Mouse (Mus musculus): ENCODE data around the gene Cyb5b. TPM values are rescaled to one million over a fixed set of nuclear protein-coding genes. Genes with fewer than 3 reads are reported as not detected.

Gene Cyb5b
- polyA plus RNA-seq, 1 experiment: 24.1 TPM

DNA sequence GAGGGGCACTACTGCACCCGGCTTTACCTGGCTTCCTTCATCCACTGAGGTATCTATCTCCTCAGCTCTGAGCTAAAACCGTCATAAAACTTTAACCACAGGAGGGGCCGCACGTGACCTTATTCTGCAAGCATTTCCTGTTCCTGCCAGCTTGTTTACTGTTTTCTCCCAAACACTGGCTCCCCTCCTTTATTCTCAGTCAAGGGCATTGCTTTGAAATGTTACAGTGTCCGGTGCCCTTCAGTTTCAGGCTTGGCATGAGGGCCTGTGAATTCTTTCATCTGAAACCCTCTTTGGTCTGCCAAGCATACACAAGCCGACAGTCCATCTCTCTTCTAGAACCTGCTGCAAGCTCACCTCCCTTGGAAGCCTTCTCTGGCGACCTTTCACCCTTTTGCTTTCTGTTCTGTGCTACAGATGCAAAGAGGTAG, 31.6 kb upstream of the Cyb5b start:
- no peak overlapping the region for H3K27ac ChIP-seq (ENCODE audit: insufficient read depth, low read length)
- DNase-seq (ENCODE audit: low read depth in 1 of 2, low spot score in 2 of 2): no peak
- no peaks in the 10 kb centered on the region for H3K27me3 ChIP-seq (ENCODE audit: control insufficient read depth, insufficient read depth, low read length)
- TF ChIP-seq POLR2A (IDR thresholded peaks at IDR 0.05; ENCODE audit: low read depth, low read length) (no peak), CTCF (IDR thresholded peaks at IDR 0.05; ENCODE audit: extremely low read depth, insufficient read depth, insufficient read length, insufficient replicate concordance) (no peak)
- no peaks in the 10 kb centered on the region for H3K36me3 ChIP-seq (ENCODE audit: control insufficient read depth, insufficient read depth, low read length)
- 36% methylated on average over 7 of the region's 7 CpGs for WGBS
- H3K4me3 ChIP-seq (ENCODE audit: extremely low read depth, insufficient read depth, insufficient read length): no peak overlapping the region
- no peaks in the 10 kb centered on the region; the same call in 1 of the 2 replicates for H3K4me1 ChIP-seq (ENCODE audit: control insufficient read depth, insufficient read depth, insufficient read length)

DNA sequence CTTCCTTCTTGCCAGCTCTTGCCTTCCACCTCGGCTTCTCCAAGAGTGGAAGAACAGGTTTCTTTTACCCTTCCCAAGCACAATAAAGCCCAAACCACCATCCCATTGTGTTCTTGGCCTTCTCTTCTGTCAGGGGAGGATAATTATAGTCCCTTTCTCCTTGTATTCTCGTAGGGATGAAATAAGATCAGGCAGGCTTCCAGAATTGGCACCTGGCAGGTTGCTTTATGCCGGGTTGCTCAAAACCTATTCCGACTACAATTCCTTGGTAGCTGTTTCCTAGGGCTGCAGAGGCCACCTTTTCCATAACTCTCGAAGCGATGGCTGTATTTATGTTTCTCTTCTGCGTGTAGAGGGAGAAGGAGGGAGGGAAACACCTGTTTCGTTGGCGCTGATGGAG, 31.0 kb upstream of the Cyb5b start:
- DNase-seq (ENCODE audit: low read depth in 1 of 2, low spot score in 2 of 2): no peak
- no peaks in the 10 kb centered on the region for H3K27me3 ChIP-seq (ENCODE audit: control insufficient read depth, insufficient read depth, low read length)
- no peaks in the 10 kb centered on the region for H3K36me3 ChIP-seq (ENCODE audit: control insufficient read depth, insufficient read depth, low read length)
- no peaks in the 10 kb centered on the region; the same call in 1 of the 2 replicates for H3K4me1 ChIP-seq (ENCODE audit: control insufficient read depth, insufficient read depth, insufficient read length)
- TF ChIP-seq CTCF (IDR thresholded peaks at IDR 0.05; ENCODE audit: extremely low read depth, insufficient read depth, insufficient read length, insufficient replicate concordance): no peak
- TF ChIP-seq POLR2A (IDR thresholded peaks at IDR 0.05; ENCODE audit: low read depth, low read length): no peak
- 83% methylated on average over 9 of the region's 9 CpGs for WGBS
- H3K4me3 ChIP-seq (ENCODE audit: extremely low read depth, insufficient read depth, insufficient read length): no peak overlapping the region
- H3K27ac ChIP-seq (ENCODE audit: insufficient read depth, low read length): no peak overlapping the region

DNA sequence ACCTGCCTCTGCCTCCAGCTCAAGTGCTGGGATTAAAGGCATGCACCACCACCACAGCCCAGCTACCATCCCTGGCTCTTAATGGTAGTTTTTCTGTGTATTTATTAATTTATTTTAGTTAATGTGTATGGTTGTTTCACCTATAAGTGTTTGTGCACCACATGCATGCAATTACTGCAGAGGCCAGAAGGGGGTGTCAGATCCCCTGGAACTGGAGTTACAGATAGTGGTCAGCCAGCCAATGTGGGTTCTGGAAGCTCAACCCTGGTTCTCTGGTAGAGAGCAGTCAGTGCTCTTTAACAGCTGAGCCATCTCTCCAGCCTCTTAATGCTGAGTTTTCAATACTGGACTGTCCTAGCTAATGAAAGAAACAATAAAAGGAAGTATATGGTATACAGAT, 29.6 kb upstream of the Cyb5b start:
- Histone ChIP-seq H3K27ac (ENCODE audit: insufficient read depth, low read length) (no peak overlapping the region), H3K27me3 (ENCODE audit: control insufficient read depth, insufficient read depth, low read length) (no peaks in the 10 kb centered on the region), H3K4me1 (ENCODE audit: control insufficient read depth, insufficient read depth, insufficient read length) (no peaks in the 10 kb centered on the region; the same call in 1 of the 2 replicates), H3K36me3 (ENCODE audit: control insufficient read depth, insufficient read depth, low read length) (no peaks in the 10 kb centered on the region), H3K4me3 (ENCODE audit: extremely low read depth, insufficient read depth, insufficient read length) (no peak overlapping the region)
- no peak for TF ChIP-seq CTCF (IDR thresholded peaks at IDR 0.05; ENCODE audit: extremely low read depth, insufficient read depth, insufficient read length, insufficient replicate concordance)
- TF ChIP-seq POLR2A (IDR thresholded peaks at IDR 0.05; ENCODE audit: low read depth, low read length): no peak
- DNase-seq (ENCODE audit: low read depth in 1 of 2, low spot score in 2 of 2): no peak

DNA sequence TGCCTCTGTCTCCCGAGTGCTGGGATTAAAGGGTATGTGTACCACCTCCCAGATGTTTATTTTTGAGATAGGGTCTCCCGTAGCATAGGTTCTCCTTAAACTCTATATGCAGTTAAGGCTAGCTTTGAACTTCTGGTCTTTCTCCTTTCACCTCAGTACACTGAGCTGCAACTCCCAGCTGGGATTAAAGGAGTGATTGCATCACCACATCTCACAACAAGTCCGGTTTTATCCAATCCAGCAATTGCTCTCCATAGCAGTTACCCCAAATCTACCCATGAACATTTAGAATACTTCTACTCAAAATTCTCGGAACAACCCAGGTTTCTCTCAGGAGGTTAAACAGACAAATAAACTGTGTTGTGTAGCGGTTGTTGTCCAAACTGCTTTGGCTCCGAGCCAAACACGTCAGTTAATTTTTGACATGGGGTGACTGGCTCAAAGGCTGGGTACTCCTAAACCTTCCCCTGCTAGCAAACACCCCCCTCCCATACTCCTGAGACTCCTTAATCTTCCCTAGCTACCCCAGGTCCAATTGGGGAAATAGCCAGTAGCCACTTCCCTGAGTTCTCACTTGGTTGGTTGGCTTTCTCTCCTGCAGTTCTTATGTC, 28.7 kb upstream of the Cyb5b start:
- Histone ChIP-seq H3K4me3 (ENCODE audit: extremely low read depth, insufficient read depth, insufficient read length) (no peak overlapping the region), H3K27ac (ENCODE audit: insufficient read depth, low read length) (no peak overlapping the region), H3K4me1 (ENCODE audit: control insufficient read depth, insufficient read depth, insufficient read length) (no peaks in the 10 kb centered on the region), H3K27me3 (ENCODE audit: control insufficient read depth, insufficient read depth, low read length) (no peaks in the 10 kb centered on the region), H3K36me3 (ENCODE audit: control insufficient read depth, insufficient read depth, low read length) (no peaks in the 10 kb centered on the region)
- no peak for DNase-seq (ENCODE audit: low read depth in 1 of 2, low spot score in 2 of 2)
- WGBS: 92% methylated on average over 7 of the region's 7 CpGs
- TF ChIP-seq POLR2A (IDR thresholded peaks at IDR 0.05; ENCODE audit: low read depth, low read length): no peak
- no peak for TF ChIP-seq CTCF (IDR thresholded peaks at IDR 0.05; ENCODE audit: extremely low read depth, insufficient read depth, insufficient read length, insufficient replicate concordance)

DNA sequence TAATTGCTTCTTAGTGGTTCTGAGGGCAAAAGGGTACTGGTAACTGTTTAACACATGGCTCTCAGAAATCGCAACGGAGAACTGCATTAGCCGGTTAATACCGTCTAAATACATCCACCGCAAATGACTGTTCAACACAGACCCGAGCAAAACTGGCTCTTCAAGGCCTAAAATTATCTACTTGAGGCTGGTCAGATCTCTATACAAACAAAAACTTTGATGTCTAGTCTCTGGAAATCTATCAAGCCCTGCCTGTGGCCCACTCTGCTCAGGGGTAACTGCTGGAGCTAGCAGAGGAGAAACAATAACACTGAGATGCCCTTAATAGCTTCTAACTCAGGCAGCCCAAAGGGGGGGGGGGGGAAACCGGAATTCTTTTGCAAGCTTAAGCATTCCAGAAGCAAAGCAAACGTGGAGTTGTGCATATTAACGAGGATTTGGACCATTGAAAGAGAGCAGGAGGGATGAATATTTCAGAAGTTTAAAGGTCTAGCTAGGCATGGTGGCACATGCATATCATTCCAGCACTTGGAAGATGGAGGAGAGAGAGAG, 27.3 kb upstream of the Cyb5b start:
- no peak for DNase-seq (ENCODE audit: low read depth in 1 of 2, low spot score in 2 of 2)
- H3K4me3 ChIP-seq (ENCODE audit: extremely low read depth, insufficient read depth, insufficient read length): no peak overlapping the region
- no peaks in the 10 kb centered on the region for H3K4me1 ChIP-seq (ENCODE audit: control insufficient read depth, insufficient read depth, insufficient read length)
- H3K27me3 ChIP-seq (ENCODE audit: control insufficient read depth, insufficient read depth, low read length): no peaks in the 10 kb centered on the region
- WGBS: 83% methylated on average over 9 of the region's 9 CpGs
- H3K27ac ChIP-seq (ENCODE audit: insufficient read depth, low read length): no peak overlapping the region
- TF ChIP-seq CTCF (IDR thresholded peaks at IDR 0.05; ENCODE audit: extremely low read depth, insufficient read depth, insufficient read length, insufficient replicate concordance) (no peak), POLR2A (IDR thresholded peaks at IDR 0.05; ENCODE audit: low read depth, low read length) (no peak)
- no peaks in the 10 kb centered on the region for H3K36me3 ChIP-seq (ENCODE audit: control insufficient read depth, insufficient read depth, low read length)

DNA sequence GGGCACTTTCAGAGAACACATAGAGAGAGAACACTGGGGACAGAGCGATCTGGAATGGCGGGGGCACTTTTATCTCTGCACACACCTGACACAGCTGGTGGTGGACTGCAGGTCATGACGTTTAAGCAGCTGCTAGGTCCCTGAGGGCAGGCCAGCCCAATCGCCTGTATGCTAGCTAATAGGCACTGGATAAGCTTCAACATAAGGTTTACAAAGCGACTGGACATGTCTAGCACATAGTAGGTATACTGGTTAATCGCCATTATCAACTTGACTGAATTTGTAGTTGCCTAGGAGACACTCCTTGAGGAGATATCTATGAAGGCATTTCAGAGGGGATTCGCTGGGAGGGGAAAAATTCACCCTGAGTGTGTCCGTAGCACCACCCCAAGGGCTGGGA, 26.1 kb upstream of the Cyb5b start:
- 83% methylated on average over 8 of the region's 8 CpGs for WGBS
- TF ChIP-seq CTCF (IDR thresholded peaks at IDR 0.05; ENCODE audit: extremely low read depth, insufficient read depth, insufficient read length, insufficient replicate concordance) (no peak), POLR2A (IDR thresholded peaks at IDR 0.05; ENCODE audit: low read depth, low read length) (no peak)
- no peaks in the 10 kb centered on the region for H3K36me3 ChIP-seq (ENCODE audit: control insufficient read depth, insufficient read depth, low read length)
- no peak overlapping the region for H3K4me3 ChIP-seq (ENCODE audit: extremely low read depth, insufficient read depth, insufficient read length)
- no peaks in the 10 kb centered on the region for H3K4me1 ChIP-seq (ENCODE audit: control insufficient read depth, insufficient read depth, insufficient read length)
- no peaks in the 10 kb centered on the region for H3K27me3 ChIP-seq (ENCODE audit: control insufficient read depth, insufficient read depth, low read length)
- DNase-seq (ENCODE audit: low read depth in 1 of 2, low spot score in 2 of 2): no peak
- H3K27ac ChIP-seq (ENCODE audit: insufficient read depth, low read length): no peak overlapping the region
